Mouse (Mus musculus) brown adipose tissue, adult 24 weeks (tissue): ENCODE measurements around the gene Prrg2. TPM values are rescaled to one million over a fixed set of nuclear protein-coding genes. Genes with fewer than 3 reads are reported as not detected.

Source experiments
- H3K27ac ChIP-seq: fragments of 200-500 bp; replicated peaks from 2 replicates; pipeline ENCODE4 v1.5.1; 2012; ENCODE audit warnings: low read depth, mild to moderate bottlenecking, low read length
- H3K4me1 ChIP-seq: fragments of 200-500 bp; 2 replicates; pipeline ENCODE4 v1.6.1; 2012; ENCODE audit warnings: low read length, mixed read lengths; ENCODE audit not compliant: control insufficient read depth, insufficient read depth, insufficient read length
- H3K4me3 ChIP-seq: fragments of 200-500 bp; 2 replicates; pipeline ENCODE4 v1.5.1; 2012; ENCODE audit warnings: low read depth, mild to moderate bottlenecking, low read length, moderate library complexity; ENCODE audit not compliant: insufficient read depth
- polyA plus RNA-seq: library from polyadenylated mRNA; stranded (reverse); fragments of >200 nt; gene quantifications from 2 replicates; pipeline ENCODE4 v1.2.4, GENCODE M21; 2012; ENCODE audit not compliant: missing spikeins, insufficient read depth, insufficient read length

Prrg2 gene
- polyA plus RNA-seq, 1 experiment: 33.8 TPM

GRCm38 (mm10) chr7:45053931-45054510, 8.5 kb downstream of the Prrg2 start:
- Histone ChIP-seq H3K4me1 (peaks cover 5% of the 10 kb centered on the region), H3K4me3 (peak overlapping the region; percentile 52), H3K27ac (peak overlapping the region; percentile 43; the same call in 1 of the 2 replicates)

DNA sequence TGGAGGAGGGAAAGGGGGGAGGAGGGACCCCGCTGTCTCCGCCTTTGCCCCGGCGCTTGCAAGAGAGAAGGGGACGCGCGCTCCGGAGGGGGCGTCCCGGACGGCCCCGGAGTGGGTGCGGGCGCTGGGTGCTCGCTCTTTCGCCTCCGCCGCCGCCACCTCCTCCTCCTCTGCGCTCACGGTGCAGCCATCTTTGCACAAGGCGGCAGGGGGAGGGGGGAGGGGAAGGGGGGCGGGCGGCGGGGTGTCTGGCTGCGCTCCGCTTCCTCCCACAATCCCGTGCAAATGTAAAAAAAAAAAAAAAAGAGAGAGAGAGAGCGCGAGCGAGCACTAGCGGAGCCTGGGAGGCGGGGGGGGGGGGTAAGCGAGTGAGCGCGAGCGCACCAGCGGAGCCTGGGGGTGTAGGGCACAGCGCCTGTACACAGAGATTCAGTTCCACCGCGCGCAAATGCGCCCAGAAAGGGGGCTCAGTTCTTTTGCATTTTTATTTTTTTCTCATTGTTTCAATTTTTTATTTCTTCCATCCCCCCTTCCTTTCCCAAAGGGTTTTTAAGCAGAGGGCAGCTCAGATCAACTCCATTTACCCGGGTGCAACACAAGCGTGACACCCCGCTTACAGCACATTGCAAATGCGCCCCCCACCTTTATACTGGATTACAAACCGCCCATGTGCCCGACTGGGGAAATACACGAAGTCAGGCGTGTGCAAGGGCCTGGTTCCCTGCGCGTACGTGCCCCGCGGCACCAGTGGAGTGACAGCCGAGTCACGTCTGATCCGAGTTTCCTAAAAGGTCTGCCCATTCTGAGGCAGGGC, 9.2 kb downstream of the Prrg2 start:
- Histone ChIP-seq H3K4me1 (peaks cover 5% of the 10 kb centered on the region), H3K4me3 (peak overlapping the region; percentile 96), H3K27ac (peak overlapping the region; percentile 71)

- peak within 1 kb of the TSS; percentile 96 for H3K4me3 ChIP-seq
- peak within 1 kb of the TSS; percentile 71 for H3K27ac ChIP-seq
- peaks cover 5% of the 10 kb centered on the region for H3K4me1 ChIP-seq
Measured at GRCm38 (mm10) chr7:45052862-45053116, 9.7 kb downstream of the Prrg2 start, which contains the start of gene Prr12. Prr12 (minus strand) TSS chr7:45052881.

DNA sequence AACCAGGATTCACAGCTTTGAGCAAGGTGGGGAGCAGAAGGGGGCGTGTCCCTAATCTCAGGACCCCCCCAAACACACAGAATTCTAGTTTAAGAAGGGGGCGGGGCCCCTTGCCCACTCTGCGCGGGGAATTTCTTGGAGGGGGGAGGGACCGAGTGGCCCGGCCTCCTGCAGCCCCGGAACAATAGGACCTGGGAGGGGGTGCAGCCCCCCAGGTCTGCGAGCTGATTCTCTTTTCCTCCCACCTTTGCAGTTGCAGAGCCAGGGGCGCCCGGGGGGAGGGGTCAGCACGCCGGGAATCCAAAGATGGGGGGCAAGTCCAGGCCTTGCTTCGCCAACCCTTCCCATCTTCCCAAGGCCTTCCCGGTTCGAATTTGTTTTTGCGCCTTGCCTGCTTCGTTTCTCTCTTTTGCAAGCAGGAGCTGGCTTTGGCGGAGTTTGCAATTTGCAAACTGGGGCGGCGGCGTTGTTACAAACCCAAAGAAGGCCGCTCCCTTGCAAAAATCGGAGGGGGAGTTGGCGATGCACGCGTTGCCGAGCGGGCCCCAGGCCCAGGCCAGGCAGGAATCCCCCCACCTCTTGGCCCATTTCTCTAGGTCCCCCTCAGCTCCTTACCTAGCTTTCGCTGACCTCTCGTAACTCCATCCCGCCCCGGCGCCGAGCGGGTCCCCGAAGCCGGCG, 10.2 kb downstream of the Prrg2 start:
- peak overlapping the region; percentile 96 for H3K4me3 ChIP-seq
- H3K27ac ChIP-seq: peak overlapping the region; percentile 58
- peaks cover 5% of the 10 kb centered on the region for H3K4me1 ChIP-seq

DNA sequence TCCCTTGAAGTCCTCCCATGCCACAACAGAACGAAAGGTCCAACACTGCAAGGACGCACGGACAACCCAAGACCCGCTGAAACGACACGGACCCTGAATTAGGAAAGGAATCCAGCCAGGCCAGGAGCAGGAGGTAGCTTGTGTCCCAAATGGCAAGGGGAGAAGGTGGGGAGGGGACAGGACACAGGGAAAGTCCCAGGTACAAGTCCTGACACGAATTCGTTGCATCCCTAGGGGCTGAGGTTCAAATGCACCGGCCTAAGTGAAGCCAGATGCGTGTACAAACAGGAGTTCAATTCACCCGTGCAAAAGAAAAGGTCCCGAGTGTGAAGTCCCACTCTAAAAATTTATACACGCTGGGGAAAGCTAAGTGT, 10.9 kb downstream of the Prrg2 start:
- Histone ChIP-seq H3K27ac (no peak overlapping the region), H3K4me1 (peaks cover 5% of the 10 kb centered on the region), H3K4me3 (peak overlapping the region; percentile 96)

GRCm38 (mm10) chr7:45050945-45051600, 11.4 kb downstream of the Prrg2 start:
- Histone ChIP-seq H3K27ac (no peak overlapping the region), H3K4me1 (peaks cover 5% of the 10 kb centered on the region), H3K4me3 (peak overlapping the region; percentile 96)

DNA sequence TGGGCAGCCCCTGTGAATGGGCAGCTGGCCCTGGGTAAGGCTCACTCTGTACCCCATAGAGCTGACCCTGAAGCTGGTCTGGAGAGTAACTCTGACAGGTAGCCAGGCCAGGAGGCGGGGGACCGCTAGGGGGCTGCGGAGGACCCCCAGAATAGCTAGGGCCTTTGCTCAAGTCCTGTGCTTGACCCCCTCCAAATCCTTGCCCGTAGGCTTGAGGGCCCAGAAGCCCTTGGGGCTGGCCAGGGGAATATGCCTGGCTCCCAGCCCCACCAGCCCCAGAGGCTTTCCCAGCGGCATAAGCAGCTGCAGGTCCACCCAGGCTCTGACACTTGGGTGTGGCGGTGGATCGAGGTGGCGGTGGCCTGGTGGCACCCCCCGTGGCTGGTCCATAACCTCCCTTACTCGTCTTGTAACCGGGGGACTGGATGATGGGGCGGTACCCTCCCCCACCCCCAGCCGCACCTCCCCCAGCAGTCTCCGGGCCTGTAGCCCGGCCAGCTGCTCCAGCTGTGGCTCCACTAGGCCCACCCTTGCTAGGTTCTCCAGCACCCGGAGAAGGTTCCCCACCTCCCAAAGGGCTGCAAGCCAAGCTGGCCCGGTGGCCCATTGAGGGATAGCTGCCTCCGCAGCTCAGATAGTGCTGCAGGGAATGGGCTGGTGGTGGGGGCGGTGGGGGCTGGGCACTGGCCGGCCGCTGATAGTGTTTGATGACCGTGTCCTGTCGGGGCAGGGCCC, 13.4 kb downstream of the Prrg2 start:
- Histone ChIP-seq H3K4me1 (peaks cover 5% of the 10 kb centered on the region), H3K27ac (no peak overlapping the region), H3K4me3 (no peak overlapping the region)

DNA sequence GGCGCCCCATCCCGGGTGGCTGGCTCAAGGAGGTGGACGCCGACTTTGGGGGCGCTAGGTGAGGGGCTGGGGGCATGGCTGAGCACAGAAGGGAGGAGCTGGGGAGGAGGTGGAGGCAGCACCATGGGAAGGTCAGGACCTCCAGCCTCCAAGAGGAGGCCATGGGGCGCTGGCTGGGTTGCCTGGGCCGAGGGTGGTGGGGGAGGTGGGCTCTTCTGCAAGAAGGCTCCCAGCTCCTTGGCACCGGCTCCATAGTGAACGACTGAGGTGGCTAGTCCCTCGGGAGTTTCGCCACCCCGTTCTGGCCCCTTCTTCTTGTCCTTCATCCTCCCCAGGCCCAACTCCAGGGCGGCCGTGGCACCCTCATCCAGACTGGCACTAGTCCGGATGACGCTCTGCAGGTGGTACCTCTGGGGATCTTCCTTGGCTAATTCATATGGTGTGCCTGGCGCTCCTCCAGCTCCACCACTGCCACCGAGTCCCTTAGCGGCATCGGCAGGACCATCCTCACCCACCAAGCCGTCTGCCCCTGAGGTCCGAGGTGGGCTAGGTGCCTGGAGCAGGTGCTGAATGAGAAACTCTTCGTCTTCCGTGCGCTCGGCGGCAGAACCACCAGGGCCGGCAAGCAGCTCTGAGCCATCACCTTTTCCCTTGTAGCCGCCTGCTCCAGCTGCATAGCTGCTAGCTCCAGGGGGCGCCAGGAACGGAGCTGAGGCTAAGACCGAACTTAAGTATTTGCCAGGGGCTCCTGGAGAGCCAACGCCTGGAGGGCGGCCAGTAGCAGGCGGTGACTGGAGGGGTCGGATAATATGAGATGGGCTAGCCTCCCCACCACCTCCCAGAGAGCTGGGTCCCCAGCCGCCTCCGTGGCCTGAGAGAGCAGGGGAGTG, 14.2 kb downstream of the Prrg2 start:
- Histone ChIP-seq H3K4me1 (peaks cover 5% of the 10 kb centered on the region), H3K4me3 (no peak overlapping the region), H3K27ac (no peak overlapping the region)

DNA sequence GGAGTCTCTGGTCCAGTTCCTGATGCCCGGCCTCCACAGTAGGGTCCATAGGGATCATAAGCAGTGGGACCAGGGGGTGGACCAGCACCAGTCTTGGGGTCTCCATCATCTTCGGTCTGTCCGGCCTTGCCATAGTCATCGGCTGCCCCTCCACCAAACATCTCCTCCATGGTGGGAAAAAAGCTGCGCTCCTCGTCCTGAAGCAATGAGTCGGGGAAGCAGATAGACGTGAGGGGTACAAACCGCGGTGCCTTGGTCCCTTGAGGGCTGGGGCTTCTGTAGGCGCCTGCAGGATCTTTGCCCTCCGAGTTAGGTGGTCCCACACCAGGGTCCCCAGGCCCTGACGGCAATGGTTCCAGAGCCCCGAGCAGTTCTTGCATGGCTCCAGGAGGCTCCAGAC, 15.0 kb downstream of the Prrg2 start:
- peaks cover 5% of the 10 kb centered on the region for H3K4me1 ChIP-seq
- no peak overlapping the region for H3K4me3 ChIP-seq
- no peak overlapping the region for H3K27ac ChIP-seq

DNA sequence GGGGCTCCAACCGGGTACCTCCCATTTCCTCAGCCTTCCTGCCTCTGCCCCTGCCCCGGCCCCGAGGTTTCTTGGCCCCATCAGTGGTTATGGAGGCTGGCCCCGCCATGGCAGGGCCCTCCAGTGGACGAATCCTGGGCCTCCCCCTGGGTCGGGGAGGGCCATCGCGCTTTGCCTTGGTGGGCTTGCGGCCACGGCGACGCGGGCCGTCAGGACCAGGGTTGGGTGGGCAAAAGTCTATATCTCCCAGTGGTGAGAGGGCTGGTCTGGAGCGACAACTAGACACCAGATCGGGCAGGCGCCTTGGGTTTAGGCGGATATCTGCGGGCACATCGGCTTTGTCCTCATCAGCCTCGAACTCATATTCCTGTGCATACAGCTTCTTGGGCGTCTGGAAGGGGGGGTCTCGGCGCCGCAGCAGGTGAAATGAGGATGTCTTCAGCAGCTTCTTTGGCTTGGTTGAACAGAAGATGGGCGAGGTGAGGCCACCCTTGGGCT, 15.6 kb downstream of the Prrg2 start:
- Histone ChIP-seq H3K4me1 (peaks cover 4% of the 10 kb centered on the region), H3K27ac (no peak overlapping the region), H3K4me3 (no peak overlapping the region)

DNA sequence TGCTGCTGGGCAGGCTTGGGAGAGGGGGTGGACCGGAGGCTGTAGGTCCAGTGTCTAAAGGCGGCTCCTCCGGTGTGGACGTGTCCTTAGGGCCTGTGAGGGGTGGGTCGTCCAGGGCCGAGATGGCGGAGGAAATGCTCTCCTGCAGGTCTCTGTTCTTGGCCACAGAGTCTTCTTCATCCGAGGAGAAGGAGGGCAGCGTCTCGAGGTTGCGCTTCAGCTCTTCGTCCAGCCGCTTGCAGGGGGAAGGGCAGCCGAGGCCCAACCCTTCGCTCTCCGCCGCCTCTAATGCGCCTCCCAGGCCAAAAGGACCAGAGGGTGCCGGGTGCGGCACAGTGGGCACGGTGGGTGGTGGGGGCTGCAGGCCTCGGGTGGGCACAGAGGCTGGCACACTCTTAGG, 16.7 kb downstream of the Prrg2 start:
- Histone ChIP-seq H3K4me1 (no peaks in the 10 kb centered on the region; the same call in 1 of the 2 replicates), H3K4me3 (no peak overlapping the region), H3K27ac (no peak overlapping the region)

- H3K4me1 ChIP-seq: no peaks in the 10 kb centered on the region; the same call in 1 of the 2 replicates
- no peak overlapping the region for H3K27ac ChIP-seq
Measured at GRCm38 (mm10) chr7:45043307-45043706, 19.2 kb downstream of the Prrg2 start.

GRCm38 (mm10) chr7:45040851-45041250, 21.6 kb downstream of the Prrg2 start:
- H3K4me3 ChIP-seq: no peak overlapping the region
- H3K27ac ChIP-seq: no peak overlapping the region
- no peaks in the 10 kb centered on the region for H3K4me1 ChIP-seq

More at GRCm38 (mm10) chr7:45043307-45043706, 19.2 kb downstream of the Prrg2 start:
- H3K4me3 ChIP-seq: no peak overlapping the region

- H3K4me3 ChIP-seq: no peak overlapping the region
- no peak overlapping the region for H3K27ac ChIP-seq
- H3K4me1 ChIP-seq: no peaks in the 10 kb centered on the region
Measured at GRCm38 (mm10) chr7:45038411-45038810, 24.1 kb downstream of the Prrg2 start.
